Comparison of ENCODE assay signal across 10 mouse cellular contexts in genomic region chr17:29165452-29165851, GRCm38 (mm10). TPM values are rescaled to one million over a fixed set of nuclear protein-coding genes. Genes with fewer than 3 reads are reported as not detected.
DNase-seq lines count a peak whose midpoint lies in the region; ATAC-seq lines count a peak whose summit lies in the region.
"Had no signal": no experiment of that assay in that cellular context is flagged by ENCODE, and none has a peak within 500 bp of the region (broad histone marks: within the 10 kb centered on the region; RNA-seq: fewer than 3 reads in every experiment).

No protein-coding gene starts in this region.

- H3K4me2 ChIP-seq in hindbrain, embryonic 13.5 days = no peak overlapping the region
- H3K4me2 ChIP-seq in midbrain, embryonic 12.5 days (replicated peaks) = no peak overlapping the region

- H3K9ac ChIP-seq in hindbrain, embryonic 13.5 days = peak overlapping the region; percentile 43; the same call in 1 of the 2 replicates
- no peak overlapping the region for H3K9ac ChIP-seq in midbrain, embryonic 12.5 days (replicated peaks)

- peaks cover 23% of the 10 kb centered on the region for H3K36me3 ChIP-seq in heart, embryonic 10.5 days
- no peaks in the 10 kb centered on the region for H3K36me3 ChIP-seq in hindbrain, embryonic 13.5 days
- no peaks in the 10 kb centered on the region for H3K36me3 ChIP-seq in midbrain, embryonic 12.5 days

- peaks cover 33% of the 10 kb centered on the region for H3K27me3 ChIP-seq in heart, embryonic 10.5 days (ENCODE audit: insufficient read depth, poor library complexity, severe bottlenecking)
- H3K27me3 ChIP-seq in hindbrain, embryonic 13.5 days = peaks cover 12% of the 10 kb centered on the region; the same call in 1 of the 2 replicates
- H3K27me3 ChIP-seq in midbrain, embryonic 12.5 days = peaks cover 9% of the 10 kb centered on the region

- H3K4me1 ChIP-seq in heart, embryonic 10.5 days = peaks cover 32% of the 10 kb centered on the region
- H3K4me1 ChIP-seq in hindbrain, embryonic 13.5 days (replicated peaks) = peaks cover 32% of the 10 kb centered on the region
- peaks cover 25% of the 10 kb centered on the region for H3K4me1 ChIP-seq in midbrain, embryonic 12.5 days

- peak overlapping the region; percentile 67; the same call in 1 of the 2 replicates for H3K27ac ChIP-seq in heart, embryonic 10.5 days
- H3K27ac ChIP-seq in hindbrain, embryonic 13.5 days = peak overlapping the region; percentile 85
- peak overlapping the region; percentile 81 for H3K27ac ChIP-seq in midbrain, embryonic 12.5 days (replicated peaks)

- DNase-seq in heart, embryonic 10.5 days (ENCODE audit: low spot score) = no peak
- DNase-seq in heart, adult 8-10 months (ENCODE audit: low spot score) = no peak
- peak; percentile 40 for DNase-seq in CD4-positive helper T cell, adult 2 months (ENCODE audit: low read depth, low spot score)
- no peak for DNase-seq in left cerebral cortex, postnatal 10 days (ENCODE audit: extremely low spot score in 1 of 2, low spot score in 2 of 2)
- DNase-seq in urinary bladder, adult 18-20 months (ENCODE audit: low spot score in 2 of 2) = no peak
- DNase-seq in kidney, adult 11 months = no peak
- DNase-seq: lung, postnatal 14 days; right cerebral cortex, postnatal 4 days had no signal

- intact Hi-C loops in left cerebral cortex, postnatal 10 days (cut with DNase I) = loop anchor here (5.0 kb wide), 1 partner anchor 68 kb away; no protein-coding TSS in a partner anchor

- H3K4me3 ChIP-seq in heart, embryonic 10.5 days = no peak overlapping the region
- H3K4me3 ChIP-seq in hindbrain, embryonic 13.5 days = no peak overlapping the region
- no peak overlapping the region for H3K4me3 ChIP-seq in midbrain, embryonic 12.5 days

- 12% methylated on average over 6 of the region's 6 CpGs for WGBS in heart, embryonic 10.5 days
- WGBS in hindbrain, embryonic 13.5 days = 8% methylated on average over 6 of the region's 6 CpGs
- WGBS in midbrain, embryonic 12.5 days = 11% methylated on average over 6 of the region's 6 CpGs

- ATAC-seq in hindbrain, embryonic 13.5 days (ENCODE audit: low FRiP score) = peak; percentile 64; the same call in 1 of the 2 replicates
- ATAC-seq in midbrain, embryonic 12.5 days (ENCODE audit: low FRiP score, low read depth) = peak; percentile 81

- peaks cover 17% of the 10 kb centered on the region for H3K9me3 ChIP-seq in heart, embryonic 10.5 days
- no peaks in the 10 kb centered on the region for H3K9me3 ChIP-seq in hindbrain, embryonic 13.5 days
- H3K9me3 ChIP-seq in midbrain, embryonic 12.5 days = no peaks in the 10 kb centered on the region

RNA-seq across cellular contexts. Expression of gene Rab44, which starts 51.5 kb away (rescaled TPM):
- 0.23 and 0.48 TPM in 2 replicates for polyA plus RNA-seq in heart, embryonic 10.5 days (2016; fragmentation: Nextera tagmentation; extraction: Ambion mirVana)
- total RNA-seq in heart, adult 8-10 months (2022) = under 1 TPM in 3 of 4 experiments, not detected in 1; 0.12 to 0.75 (median 0.38) TPM
- 0.22 TPM in 1 of 2 replicates, not detected in the other for polyA plus RNA-seq in hindbrain, embryonic 13.5 days (2015; fragmentation: Nextera tagmentation; extraction: Ambion mirVana)
- 0.29 TPM in 1 of 2 replicates, not detected in the other for polyA plus RNA-seq in midbrain, embryonic 12.5 days (2016; fragmentation: Nextera tagmentation; extraction: Ambion mirVana)
- total RNA-seq in left cerebral cortex, postnatal 10 days (2021) = under 1 TPM in 1 of 2 experiments, not detected in 1; 0.15 TPM
